Mouse (Mus musculus) CD4-positive, CD25-positive, alpha-beta regulatory T cell (primary cell): ENCODE data around the gene Krtap19-5. TPM values are rescaled to one million over a fixed set of nuclear protein-coding genes. Genes with fewer than 3 reads are reported as not detected.

Source experiments
- polyA plus RNA-seq: library from polyadenylated mRNA; unstranded; fragments of 100-300 nt; shearing (Covaris generic); gene quantifications from one replicate; pipeline ENCODE4 v1.2.1, GENCODE M21; 2017

The Krtap19-5 gene
- not detected for polyA plus RNA-seq

DNA sequence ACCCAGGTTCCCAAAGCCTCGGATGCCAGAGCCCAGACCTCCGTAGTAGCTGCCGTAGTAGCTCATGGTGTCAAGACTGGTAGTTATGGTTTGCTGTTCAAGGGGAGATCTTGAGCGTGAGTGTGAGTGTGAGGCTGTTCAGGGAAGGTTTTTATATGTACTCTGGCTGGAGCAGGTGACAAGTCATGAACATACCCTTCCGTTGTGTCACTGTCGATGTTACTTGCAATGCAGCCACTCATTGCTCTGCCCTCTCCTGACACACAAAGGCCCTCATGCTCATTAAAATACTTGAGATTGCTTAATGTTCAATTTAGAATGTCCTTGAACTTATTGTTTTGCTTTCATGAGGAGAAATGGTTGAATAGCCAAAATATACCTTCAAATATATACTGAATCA is at the start of gene Krtap19-5:
Gene Krtap19-5, minus strand, starts transcription at position 101 of the 400 bp plus-strand sequence.

DNA sequence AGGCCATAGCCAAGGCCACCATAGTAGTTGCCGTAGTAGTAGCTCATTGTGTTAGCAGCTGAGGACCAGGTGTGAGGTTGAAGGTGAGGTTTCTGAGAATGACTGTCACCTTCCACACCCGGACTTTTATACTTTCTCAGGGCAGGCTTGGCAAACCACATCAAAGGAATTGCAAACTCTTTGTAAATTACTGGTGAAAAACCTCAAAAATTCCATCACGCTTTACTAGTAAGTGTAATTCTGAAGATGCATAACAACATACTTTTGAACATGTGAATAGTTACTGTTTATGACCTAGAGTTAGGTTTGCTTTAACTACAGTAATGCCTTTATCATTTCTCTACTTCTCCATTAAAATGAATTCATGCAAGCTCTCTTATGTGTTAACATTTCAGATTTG is 35.9 kb upstream of the Krtap19-5 start, which contains the start of gene Krtap19-9b:
Gene Krtap19-9b, minus strand, starts transcription at position 101 of the 400 bp plus-strand sequence.

DNA sequence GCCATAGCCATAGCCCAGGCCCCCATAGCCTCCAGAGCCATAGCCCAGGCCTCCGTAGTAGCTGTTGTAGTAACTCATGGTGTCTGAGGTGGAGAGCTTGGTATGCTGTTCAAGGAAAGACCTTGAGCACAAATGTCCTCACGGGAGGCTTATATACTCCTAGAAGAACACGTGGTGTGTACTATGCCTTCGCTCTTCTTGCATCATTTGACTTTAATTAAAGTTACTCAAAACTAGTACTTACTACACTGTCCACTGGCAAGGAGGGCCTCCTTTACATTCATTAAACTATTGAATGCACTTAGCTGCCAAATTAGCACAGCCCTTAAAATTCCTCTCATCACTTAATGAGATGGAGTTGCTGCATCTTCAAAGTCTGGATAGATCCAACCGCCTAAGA is 11.3 kb downstream of the Krtap19-5 start, which contains the start of gene Krtap19-4:
Gene Krtap19-4, minus strand, starts transcription at position 101 of the 400 bp plus-strand sequence.

DNA sequence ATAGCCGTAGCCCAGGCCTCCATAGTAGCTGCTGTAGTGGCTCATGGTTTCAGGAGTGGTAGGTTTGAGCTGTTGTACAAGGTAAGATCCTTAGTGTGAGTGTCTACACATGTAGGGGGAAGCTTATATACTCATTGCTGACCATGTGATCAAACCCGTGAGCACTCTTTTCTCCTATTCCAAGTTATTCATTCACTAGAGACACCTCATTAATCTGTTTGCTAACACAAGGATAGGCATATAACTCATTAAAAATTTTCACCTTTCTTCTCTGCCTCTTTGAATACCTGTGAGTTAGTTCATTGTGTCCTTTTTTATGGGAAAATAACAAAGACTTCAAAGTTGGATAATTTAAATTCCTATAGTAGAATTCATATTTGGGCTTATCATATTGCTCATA is 18.3 kb downstream of the Krtap19-5 start, which contains the start of gene Krtap19-3:
Gene Krtap19-3, minus strand, starts transcription at position 101 of the 400 bp plus-strand sequence.

DNA sequence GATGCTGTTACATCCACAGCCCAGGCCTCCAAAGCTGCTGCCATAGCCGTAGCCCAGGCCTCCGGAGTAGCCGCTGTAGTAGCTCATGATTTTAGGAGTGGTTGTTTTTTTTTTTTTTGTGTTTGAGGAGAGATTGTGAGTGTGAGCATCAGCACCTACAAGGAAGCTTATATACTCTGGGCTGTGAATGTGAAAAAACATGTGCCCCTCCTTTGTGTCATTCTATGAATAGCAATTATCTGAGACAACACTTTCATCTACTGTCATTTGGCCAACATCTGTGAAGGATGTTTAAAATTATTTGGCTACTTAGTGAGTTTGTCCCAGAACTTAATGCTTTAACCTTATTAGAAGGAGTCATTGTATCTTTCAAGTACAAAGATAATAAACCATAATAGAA is 22.1 kb downstream of the Krtap19-5 start, which contains the start of gene Krtap19-2:
Gene Krtap19-2, minus strand, starts transcription at position 101 of the 400 bp plus-strand sequence.

DNA sequence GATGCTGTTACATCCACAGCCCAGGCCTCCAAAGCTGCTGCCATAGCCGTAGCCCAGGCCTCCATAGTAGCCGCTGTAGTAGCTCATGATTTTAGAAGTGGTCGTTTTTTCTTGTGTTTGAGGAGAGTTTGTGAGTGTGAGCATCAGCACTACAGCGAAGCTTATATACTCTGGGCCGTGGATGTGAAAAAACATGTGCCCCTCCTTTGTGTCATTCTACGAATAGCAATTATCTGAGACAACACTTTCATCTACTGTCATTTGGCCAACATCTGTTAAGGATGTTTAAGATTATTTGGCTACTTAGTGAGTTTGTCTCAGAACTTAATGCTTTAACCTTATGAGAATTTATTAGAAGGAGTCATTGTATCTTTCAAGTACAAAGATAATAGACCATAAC is 26.9 kb downstream of the Krtap19-5 start, which contains the start of gene Krtap19-1:
Gene Krtap19-1, minus strand, starts transcription at position 101 of the 400 bp plus-strand sequence.

Other genes starting within 250 kb of the Krtap19-5 start
- not detected for gene Krtap26-1, start 248.7 kb downstream of the Krtap19-5 start, polyA plus RNA-seq
- gene Krtap27-1, start 224.8 kb downstream of the Krtap19-5 start, polyA plus RNA-seq = not detected
- gene 2310061N02Rik, start 188.5 kb downstream of the Krtap19-5 start, polyA plus RNA-seq = not detected
- gene Krtap13-1, start 167.6 kb downstream of the Krtap19-5 start, polyA plus RNA-seq = not detected
- not detected for gene Krtap13, start 144.8 kb downstream of the Krtap19-5 start, polyA plus RNA-seq
- gene 2310034C09Rik, start 137.6 kb downstream of the Krtap19-5 start, polyA plus RNA-seq = not detected
- not detected for gene 2310057N15Rik, start 122.3 kb downstream of the Krtap19-5 start, polyA plus RNA-seq
- gene Gm5965, start 118.6 kb downstream of the Krtap19-5 start, polyA plus RNA-seq = not detected
- gene Gm20741, start 84.2 kb downstream of the Krtap19-5 start, polyA plus RNA-seq = not detected
- gene Krtap15, start 76.2 kb downstream of the Krtap19-5 start, polyA plus RNA-seq = not detected
- gene Krtap14, start 70.3 kb downstream of the Krtap19-5 start, polyA plus RNA-seq = not detected
- gene Krtap19-1, start 27.0 kb downstream of the Krtap19-5 start, polyA plus RNA-seq = not detected
- gene Krtap19-2, start 22.2 kb downstream of the Krtap19-5 start, polyA plus RNA-seq = not detected
- not detected for gene Krtap19-3, start 18.4 kb downstream of the Krtap19-5 start, polyA plus RNA-seq
- not detected for gene Krtap19-4, start 11.4 kb downstream of the Krtap19-5 start, polyA plus RNA-seq
- not detected for gene Krtap19-9b, start 35.8 kb upstream of the Krtap19-5 start, polyA plus RNA-seq
- gene Krtap16-3, start 66.4 kb upstream of the Krtap19-5 start, polyA plus RNA-seq = not detected
- not detected for gene Krtap22-2, start 114.3 kb upstream of the Krtap19-5 start, polyA plus RNA-seq
- not detected for gene Gm10229, start 118.8 kb upstream of the Krtap19-5 start, polyA plus RNA-seq
- gene Krtap6-1, start 135.2 kb upstream of the Krtap19-5 start, polyA plus RNA-seq = not detected
- not detected for gene Gm10228, start 145.0 kb upstream of the Krtap19-5 start, polyA plus RNA-seq
- gene Krtap6-5, start 151.4 kb upstream of the Krtap19-5 start, polyA plus RNA-seq = not detected
- not detected for gene 1110025L11Rik, start 167.5 kb upstream of the Krtap19-5 start, polyA plus RNA-seq
- not detected for gene Krtap6-3, start 187.6 kb upstream of the Krtap19-5 start, polyA plus RNA-seq
- gene Gm6358, start 244.4 kb upstream of the Krtap19-5 start, polyA plus RNA-seq = not detected